Mouse (Mus musculus) urinary bladder, postnatal 25 days (tissue): ENCODE data around the gene Gm4778.
"Not testable (repeated sequence)": the region's sequence is repeated elsewhere in the genome, so short reads cannot be mapped to it uniquely, and the experiment has no call there.

Source experiments
- DNase-seq: peaks from one replicate; pipeline ENCODE4 v3.0.0; 2022; ENCODE audit warnings: low spot score

The Gm4778 gene

GRCm38 (mm10) chr3:94263736-94264135 is at the start of gene Gm4778:
Gm4778 (plus strand) TSS chr3:94264036.
- DNase-seq, result not testable (repeated sequence)

GRCm38 (mm10) chr3:94260598-94260997 is 3.2 kb upstream of the Gm4778 start:
- no peak for DNase-seq

- DNase-seq, result no peak
Observed at GRCm38 (mm10) chr3:94275991-94276390, 12.2 kb downstream of the Gm4778 start.

- no peak for DNase-seq
Observed at GRCm38 (mm10) chr3:94305457-94305856, 41.6 kb downstream of the Gm4778 start.

- DNase-seq, result no peak
Observed at GRCm38 (mm10) chr3:94306975-94307374, 43.1 kb downstream of the Gm4778 start.

- DNase-seq, result peak; percentile 93
Observed at GRCm38 (mm10) chr3:94309633-94310363, 46.0 kb downstream of the Gm4778 start, which contains the start of gene Them4. Them4 (plus strand) TSS chr3:94310089.

- DNase-seq, result no peak
Observed at GRCm38 (mm10) chr3:94310491-94310890, 46.7 kb downstream of the Gm4778 start.

GRCm38 (mm10) chr3:94310911-94311310 is 47.1 kb downstream of the Gm4778 start:
- DNase-seq, result no peak

GRCm38 (mm10) chr3:94311376-94311775 is 47.5 kb downstream of the Gm4778 start:
- DNase-seq, result no peak
